Mouse (Mus musculus) gastrocnemius, postnatal 25 days (tissue): ENCODE measurements around the gene Baiap2l2. TPM values are rescaled to one million over a fixed set of nuclear protein-coding genes. Genes with fewer than 3 reads are reported as not detected.
A peak's percentile ranks its signal among the peaks of the same experiment; 100 is the strongest.
"Not testable (repeated sequence)": the region's sequence is repeated elsewhere in the genome, so short reads cannot be mapped to it uniquely, and the experiment has no call there.

Experiments
- DNase-seq: peaks from one replicate; pipeline ENCODE4 v3.0.0; 2022
- total RNA-seq, 2 experiments: library from RNA; stranded (reverse); gene quantifications; 1 replicate in 1 of 2; 2 replicates in 1 of 2; pipeline ENCODE4 v1.2.3; 2021

Gene Baiap2l2
- total RNA-seq, 2 experiments from 2014 or later, result 1.6 to 1.9 TPM

GRCm38 (mm10) chr15:79261095-79261725 is 24.1 kb downstream of the Baiap2l2 start:
- no peak for DNase-seq

DNA sequence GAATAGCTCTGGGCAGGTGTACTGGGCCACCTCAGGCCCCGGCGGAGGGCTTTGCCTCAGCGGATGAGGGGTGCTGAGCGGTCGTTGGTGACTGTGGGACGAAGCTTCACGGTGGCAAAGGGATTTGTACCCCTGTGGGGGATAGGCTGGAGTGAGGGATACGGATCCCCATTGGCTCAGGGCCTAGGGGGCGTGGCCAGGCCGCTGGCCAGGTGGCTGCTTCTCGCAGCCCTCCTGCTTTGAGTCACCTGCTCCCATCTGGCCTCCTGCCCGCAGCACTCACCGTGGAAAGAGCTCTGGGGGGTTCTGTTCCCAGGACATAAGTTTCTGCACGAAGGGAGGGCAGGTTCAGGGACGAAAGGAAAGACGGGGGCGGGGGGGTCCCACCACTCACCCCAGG is 26.8 kb downstream of the Baiap2l2 start:
- DNase-seq, result no peak

DNA sequence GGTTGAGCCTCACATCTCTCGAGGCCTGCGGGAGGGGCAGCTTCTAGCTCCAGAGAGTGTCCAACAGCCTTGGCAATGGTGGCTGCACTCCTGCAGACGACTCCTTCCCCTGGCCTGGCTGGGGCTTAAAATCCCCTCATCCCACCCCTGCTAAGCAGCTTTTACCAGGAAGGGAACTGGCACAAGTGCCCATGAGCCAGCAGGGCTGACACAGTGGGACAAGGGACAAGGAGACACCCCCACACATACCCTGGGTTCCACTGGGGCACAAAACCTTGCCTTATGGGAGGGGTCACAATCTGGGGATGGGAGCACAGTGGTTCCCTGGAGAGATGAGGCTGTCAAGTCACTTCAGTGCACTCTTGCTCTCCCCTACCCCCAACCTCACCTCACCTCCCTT is 30.7 kb downstream of the Baiap2l2 start, which contains the start of gene Slc16a8:
TSS of gene Slc16a8 (minus strand) at position 101 of the 400 bp plus-strand sequence.
- DNase-seq, result no peak

- DNase-seq, result no peak
These were observed 32.8 kb downstream of the Baiap2l2 start for GRCm38 (mm10) chr15:79252580-79252979.

DNA sequence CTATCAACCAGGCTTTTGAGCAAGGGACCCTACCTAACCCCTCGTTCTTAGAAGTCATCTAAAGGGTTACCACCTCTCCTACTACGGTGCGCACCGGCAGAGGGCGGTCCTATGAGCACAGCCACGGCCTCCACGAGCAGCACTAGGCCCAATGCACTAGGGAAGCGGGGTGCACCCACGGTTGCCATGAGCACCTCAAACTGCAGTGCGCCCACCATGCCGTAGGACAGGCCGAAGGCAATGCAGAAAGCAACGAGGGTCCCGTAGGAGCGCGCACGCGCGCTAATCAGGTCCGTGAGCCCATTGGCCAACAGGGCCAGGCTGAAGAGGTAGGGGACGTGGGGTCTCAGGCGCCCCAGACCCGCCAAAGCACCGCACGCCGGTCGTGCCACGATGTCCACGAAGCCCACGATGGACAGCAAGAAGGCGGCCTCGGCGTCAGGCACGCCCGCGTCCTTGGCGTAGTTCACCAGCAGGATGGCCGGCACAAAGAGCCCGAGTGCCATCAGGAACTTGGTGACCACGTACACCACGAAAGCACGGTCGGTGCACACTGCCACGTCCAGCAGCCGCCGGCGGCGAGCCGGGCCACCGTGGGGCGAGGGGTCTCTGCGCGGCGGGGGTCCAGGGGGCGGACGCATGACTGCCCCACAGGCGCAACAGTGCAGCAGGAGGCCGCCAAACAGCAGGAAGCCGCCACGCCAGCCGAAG is 33.4 kb downstream of the Baiap2l2 start:
- DNase-seq, result no peak

- no peak for DNase-seq
These were observed 34.2 kb downstream of the Baiap2l2 start for GRCm38 (mm10) chr15:79251168-79251567.

DNA sequence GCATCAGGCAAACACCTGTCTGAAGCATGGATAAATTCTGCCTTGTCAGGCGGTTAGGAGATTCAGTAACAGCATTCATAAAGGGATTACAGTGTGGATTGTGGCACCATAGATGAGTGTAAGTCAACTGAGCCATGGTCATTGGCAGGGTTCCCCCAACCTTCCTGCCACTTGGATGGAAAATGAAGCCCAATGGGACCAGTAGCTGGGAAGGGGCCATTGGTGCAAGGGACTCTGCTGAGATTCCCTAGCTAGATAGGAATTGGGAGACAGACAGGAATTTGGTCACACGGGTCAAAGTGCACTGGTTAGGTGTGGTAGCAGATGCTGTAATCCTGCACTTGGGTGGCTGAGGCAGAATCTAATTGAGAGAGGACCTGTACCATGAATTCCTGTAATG is 35.1 kb downstream of the Baiap2l2 start:
- DNase-seq, result no peak

- no peak for DNase-seq
These were observed 40.0 kb downstream of the Baiap2l2 start for GRCm38 (mm10) chr15:79245321-79245720.

GRCm38 (mm10) chr15:79244071-79244893 is 41.1 kb downstream of the Baiap2l2 start:
- no peak for DNase-seq

DNA sequence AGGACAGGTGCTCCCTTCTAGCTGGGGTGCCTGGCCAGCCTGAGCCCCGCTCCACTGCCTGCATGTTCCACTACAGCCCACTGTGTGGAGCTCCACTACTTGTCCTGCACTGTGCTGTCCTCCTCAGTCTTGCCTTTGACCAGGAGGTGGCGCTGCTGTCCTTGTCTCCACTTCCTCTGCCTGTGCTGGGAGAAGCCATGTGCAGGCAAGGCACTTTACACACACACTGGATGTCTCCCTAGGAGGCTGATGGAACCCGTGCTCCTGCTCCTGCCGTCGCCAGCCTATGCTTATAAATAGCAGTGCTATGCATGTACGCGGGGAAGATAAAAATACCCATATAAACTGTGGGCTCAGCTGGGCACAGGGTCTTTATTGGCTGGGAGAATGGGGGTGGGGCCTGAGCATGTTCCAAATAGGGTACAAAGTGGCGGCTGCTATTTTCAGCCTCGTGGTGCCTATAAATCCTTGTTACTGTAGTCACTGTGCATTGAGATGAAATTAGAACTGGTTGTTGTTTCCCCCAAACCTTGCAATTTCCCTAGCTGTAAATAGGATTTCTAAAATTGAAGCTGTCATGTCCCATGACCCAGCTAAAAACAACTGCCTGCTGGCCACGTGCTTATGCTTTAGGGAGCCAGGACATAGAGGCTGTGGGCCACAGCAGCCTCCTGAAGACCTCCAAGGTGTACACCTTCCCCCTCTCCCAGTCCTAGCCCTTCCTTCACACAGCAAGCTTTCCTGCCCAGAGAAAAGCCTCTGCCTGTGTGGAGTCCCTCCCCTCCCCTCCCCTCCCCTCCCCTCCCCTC is 41.9 kb downstream of the Baiap2l2 start:
- peak; percentile 95 for DNase-seq

DNA sequence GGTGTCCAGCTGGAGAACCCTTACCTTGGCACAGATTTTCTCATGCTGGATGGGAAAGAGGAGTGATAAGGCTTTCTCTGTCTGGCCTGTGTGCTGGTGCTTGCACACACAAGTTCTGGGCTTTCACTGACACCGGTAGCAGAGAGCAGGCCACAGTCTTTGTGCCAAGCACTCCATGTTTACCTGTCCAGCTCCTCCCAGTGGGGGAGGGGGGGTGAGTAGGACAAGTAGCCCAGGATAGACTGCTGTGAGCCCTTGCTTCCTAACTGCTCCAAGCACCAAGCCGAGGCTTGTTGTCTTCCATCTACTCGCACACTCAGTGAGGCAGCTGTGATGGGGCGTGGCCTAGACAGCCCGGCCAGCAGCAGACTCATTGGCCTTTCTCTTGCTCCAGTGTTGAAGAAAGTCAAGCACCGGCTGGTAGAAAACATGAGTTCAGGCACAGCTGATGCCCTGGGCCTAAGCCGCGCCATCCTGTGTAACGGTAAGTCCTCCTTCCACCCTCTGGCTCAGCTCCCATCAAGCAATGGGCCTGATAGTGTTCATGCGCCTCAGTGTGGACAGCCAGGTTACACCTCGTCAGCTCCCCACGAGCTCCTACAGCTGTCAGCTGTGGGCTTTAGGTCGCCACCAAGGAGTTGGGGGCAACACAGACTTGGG is 42.6 kb downstream of the Baiap2l2 start:
- no peak for DNase-seq

DNA sequence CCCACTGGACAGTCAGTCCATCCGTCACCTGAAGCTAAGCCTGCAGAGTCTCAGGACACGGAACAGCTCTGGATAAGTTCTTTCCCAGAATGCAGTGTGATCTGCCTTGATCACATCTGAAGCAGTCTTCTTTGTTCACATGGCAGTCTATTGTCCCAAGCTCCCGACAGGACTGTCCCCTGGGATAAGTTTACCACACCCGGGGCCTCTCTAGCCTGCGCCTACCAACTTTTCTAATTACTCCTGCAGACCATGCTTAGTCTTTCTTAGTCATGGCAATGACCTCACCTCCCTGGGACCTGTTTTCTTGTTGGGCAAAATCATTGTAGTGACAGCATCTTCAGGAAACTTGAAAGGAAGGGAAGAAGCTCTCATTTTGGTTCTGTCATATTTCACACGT is 47.3 kb downstream of the Baiap2l2 start:
- no peak for DNase-seq

GRCm38 (mm10) chr15:79235268-79235667 is 50.1 kb downstream of the Baiap2l2 start:
- no peak for DNase-seq

DNA sequence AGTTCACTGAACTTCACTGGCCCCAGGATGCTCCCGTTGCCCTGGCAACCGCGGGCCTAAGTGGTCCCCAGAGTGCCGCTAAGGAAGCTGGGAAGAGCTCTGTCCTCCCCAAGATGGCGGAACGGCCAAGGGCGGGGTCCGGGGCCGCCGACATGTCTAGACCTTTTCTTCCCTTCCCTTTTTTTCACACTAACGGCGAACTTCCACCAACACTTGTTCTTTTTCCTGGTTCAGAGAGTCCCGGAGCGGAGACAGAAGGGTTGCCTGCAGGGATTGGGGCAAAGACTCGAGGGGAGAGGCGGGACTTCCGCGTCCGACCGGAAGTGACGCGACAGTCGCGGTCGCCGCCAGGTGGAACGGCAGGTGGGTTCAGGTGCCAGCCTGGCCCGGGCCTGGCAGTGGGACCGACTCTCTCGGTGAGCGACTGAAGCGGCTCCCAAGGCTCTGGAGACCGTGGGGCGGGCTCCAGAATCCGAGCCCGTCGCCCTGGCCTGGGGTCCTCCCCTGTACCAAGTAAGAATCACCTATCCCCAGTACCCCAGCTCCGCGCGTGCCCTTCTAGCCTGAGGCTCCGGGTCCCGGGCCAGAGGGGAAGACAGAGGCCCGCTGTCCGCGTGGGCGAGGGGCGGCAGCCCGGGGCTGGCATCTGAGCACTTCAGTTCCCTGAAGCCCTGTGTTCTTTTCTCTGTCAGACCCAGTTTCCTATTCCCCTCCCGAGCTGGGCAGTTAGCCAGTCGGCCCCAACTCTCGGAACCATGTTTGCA is 56.1 kb downstream of the Baiap2l2 start, which contains the start of the genes Pick1 and Gm49486:
TSS of gene Pick1 (plus strand) at position 116 of the 764 bp plus-strand sequence.
TSS of gene Gm49486 (plus strand) at position 334 of the 764 bp plus-strand sequence.
- DNase-seq, result peak; percentile 87

DNA sequence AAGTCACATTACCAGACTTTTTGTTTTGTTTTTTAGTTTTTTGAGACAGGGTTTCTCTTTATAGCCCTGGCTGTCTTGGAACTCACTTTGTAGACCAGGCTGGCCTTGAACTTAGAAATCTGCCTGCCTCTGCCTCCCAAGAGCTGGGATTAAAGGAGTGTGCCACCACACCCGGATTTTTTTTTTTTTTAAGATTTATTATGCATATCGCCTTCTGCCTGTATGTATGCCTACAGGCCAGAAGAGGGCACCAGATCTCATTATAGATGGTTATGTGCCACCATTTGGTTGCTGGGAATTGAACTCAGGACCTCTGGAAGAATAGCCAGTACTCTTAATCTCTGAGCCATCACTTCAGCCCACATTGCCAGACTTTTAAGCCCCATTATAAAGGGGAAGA is 59.6 kb downstream of the Baiap2l2 start:
- not testable (repeated sequence) for DNase-seq

DNA sequence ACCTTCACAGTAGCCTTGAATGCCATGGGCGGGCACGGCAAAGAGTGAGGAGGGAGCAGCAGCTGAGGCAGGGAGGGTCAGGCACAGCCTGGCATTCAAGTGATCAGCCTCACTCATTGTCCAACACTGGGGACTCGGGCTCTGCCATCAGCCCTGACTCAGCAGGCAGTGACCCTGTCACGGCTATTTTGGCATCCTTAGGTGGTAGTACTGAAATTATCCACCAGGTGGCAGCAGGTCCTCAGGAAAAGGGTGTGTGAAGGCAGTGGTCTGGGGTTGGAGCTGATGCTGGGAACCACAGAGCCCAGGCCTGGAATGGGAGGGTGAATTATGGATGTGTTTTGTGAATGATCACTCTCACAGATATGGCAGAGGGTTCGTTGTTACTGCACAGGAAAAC is 60.7 kb downstream of the Baiap2l2 start:
- peak; percentile 81 for DNase-seq

DNA sequence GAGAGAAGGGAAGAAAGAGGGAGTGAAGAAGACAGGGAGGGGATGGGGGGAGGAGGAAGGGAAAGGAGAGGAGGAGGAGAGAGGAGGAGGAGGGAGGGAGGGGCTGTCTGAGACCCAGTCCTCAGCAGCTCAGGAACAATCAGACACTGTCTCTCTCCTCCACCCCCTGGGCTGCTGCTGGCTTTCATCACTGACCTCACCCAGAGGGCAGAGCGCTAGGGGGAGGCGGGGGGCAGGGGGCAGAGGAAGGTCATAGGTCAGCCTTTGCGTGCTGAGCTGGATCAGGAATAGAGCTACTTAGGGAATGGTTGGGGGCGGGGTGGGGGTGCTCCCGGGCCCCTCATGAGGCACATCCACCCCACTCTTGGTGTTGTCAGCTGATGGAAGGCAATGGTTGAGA is 61.7 kb downstream of the Baiap2l2 start:
- no peak for DNase-seq

GRCm38 (mm10) chr15:79219572-79219971 is 65.8 kb downstream of the Baiap2l2 start:
- DNase-seq, result no peak

GRCm38 (mm10) chr15:79216191-79216590 is 69.1 kb downstream of the Baiap2l2 start:
- DNase-seq, result no peak

DNA sequence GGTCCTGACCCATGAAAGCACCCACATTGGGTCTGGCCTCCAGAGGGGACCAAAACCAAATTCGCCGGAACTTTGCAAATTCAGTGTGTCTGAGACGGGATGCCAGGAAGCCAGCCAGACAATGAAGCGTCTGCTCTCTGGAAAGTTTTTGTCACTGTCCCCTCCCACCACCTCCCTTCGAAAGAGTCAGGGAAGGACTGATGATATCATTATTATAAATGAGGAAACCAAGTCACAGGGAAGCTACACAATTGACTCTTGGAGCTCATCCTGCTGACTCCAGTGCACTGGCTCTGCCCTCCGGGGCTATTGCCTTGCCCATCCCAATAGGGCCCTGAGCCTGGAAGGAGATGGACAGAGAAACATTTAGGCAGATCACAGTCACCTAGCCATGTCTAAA is 71.7 kb downstream of the Baiap2l2 start:
- DNase-seq, result no peak
